Mouse (Mus musculus) liver, embryonic 11.5 days (tissue): ENCODE results near the gene Flvcr2. TPM values are rescaled to one million over a fixed set of nuclear protein-coding genes. Genes with fewer than 3 reads are reported as not detected.
A peak's percentile ranks its signal among the peaks of the same experiment; 100 is the strongest.

Experiments
- ATAC-seq: fragments of 200-750 bp; cut with Nextera tagmentation; replicated peaks from 2 replicates; pipeline ENCODE4 v1.8.0; 2017; ENCODE audit warnings: moderate number of reproducible peaks, mild to moderate bottlenecking, moderate TSS enrichment, moderate library complexity; ENCODE audit not compliant: low FRiP score
- DNase-seq: peaks from one replicate; pipeline ENCODE4 v3.0.0-alpha.2; 2017; ENCODE audit warnings: low spot score
- H3K27ac ChIP-seq: fragments of 300-500 bp; sonication (generic); 2 replicates; pipeline ENCODE4 v1.5.1; 2014; ENCODE audit warnings: mild to moderate bottlenecking, low read depth, low read length, control low read depth
- H3K27me3 ChIP-seq: fragments of 300-500 bp; sonication (generic); replicated peaks from 2 replicates; pipeline ENCODE4 v1.6.1; 2014; ENCODE audit warnings: low read length, mixed read lengths; ENCODE audit not compliant: control insufficient read depth, insufficient read depth
- H3K36me3 ChIP-seq: fragments of 300-500 bp; sonication (generic); 2 replicates; pipeline ENCODE4 v1.6.1; 2014; ENCODE audit warnings: mild to moderate bottlenecking, low read length, moderate library complexity, mixed read lengths; ENCODE audit not compliant: control insufficient read depth, insufficient read depth
- H3K4me1 ChIP-seq: fragments of 300-500 bp; sonication (generic); replicated peaks from 2 replicates; pipeline ENCODE4 v1.6.1; 2014; ENCODE audit warnings: low read length, mixed read lengths; ENCODE audit not compliant: control insufficient read depth, insufficient read depth
- H3K4me2 ChIP-seq: fragments of 300-500 bp; sonication (generic); 2 replicates; pipeline ENCODE4 v1.6.1; 2014; ENCODE audit warnings: mild to moderate bottlenecking, control low read depth, moderate library complexity
- H3K4me3 ChIP-seq: fragments of 300-500 bp; sonication (generic); 2 replicates; pipeline ENCODE4 v1.5.1; 2014; ENCODE audit warnings: low read depth, low read length, control low read depth
- H3K9ac ChIP-seq: fragments of 300-500 bp; sonication (generic); 2 replicates; pipeline ENCODE4 v1.6.1; 2014; ENCODE audit warnings: low read depth, low read length, control low read depth
- H3K9me3 ChIP-seq: fragments of 300-500 bp; sonication (generic); 2 replicates; pipeline ENCODE4 v1.6.1; 2016; ENCODE audit warnings: low read length, inconsistent platforms, mixed read lengths; ENCODE audit not compliant: control insufficient read depth
- WGBS: fragments of 180-500 bp; shearing (Covaris S2); extraction: QIAGEN DNeasy Blood & Tissue Kit; methylation state at CpG from one replicate; pipeline ENCODE4 v1.1.7; 2014; 5-methylcytosine and 5-hydroxymethylcytosine counted together
- polyA plus RNA-seq: library from polyadenylated mRNA; unstranded; fragments of >200 nt; fragmentation: Nextera tagmentation; extraction: Ambion mirVana; gene quantifications from 2 replicates; pipeline ENCODE4 v1.2.1, GENCODE M21; 2014

Gene Flvcr2
- polyA plus RNA-seq, 1 experiment from 2014 or later = 3.9 TPM

- H3K4me2 ChIP-seq = peak overlapping the region; percentile 73
- no peaks in the 10 kb centered on the region for H3K9me3 ChIP-seq
- WGBS = 5% methylated on average over 20 of the region's 20 CpGs
- H3K36me3 ChIP-seq = no peaks in the 10 kb centered on the region
- peak; percentile 92 for ATAC-seq
- peak overlapping the region; percentile 87 for H3K27ac ChIP-seq
- H3K9ac ChIP-seq = peak overlapping the region; percentile 61
- peak overlapping the region; percentile 48 for H3K4me3 ChIP-seq
- peaks cover 12% of the 10 kb centered on the region for H3K4me1 ChIP-seq
- peak; percentile 82 for DNase-seq
- H3K27me3 ChIP-seq = no peaks in the 10 kb centered on the region
Observed at GRCm38 (mm10) chr12:85705002-85705830, 41.1 kb upstream of the Flvcr2 start.

- H3K27me3 ChIP-seq = no peaks in the 10 kb centered on the region
- peak overlapping the region; percentile 87 for H3K27ac ChIP-seq
- no peaks in the 10 kb centered on the region for H3K9me3 ChIP-seq
- ATAC-seq = no peak
- no peak for DNase-seq
- 23% methylated on average over 17 of the region's 17 CpGs for WGBS
- H3K4me3 ChIP-seq = peak overlapping the region; percentile 48
- peak overlapping the region; percentile 61 for H3K9ac ChIP-seq
- no peaks in the 10 kb centered on the region for H3K36me3 ChIP-seq
- H3K4me2 ChIP-seq = peak overlapping the region; percentile 73
- peaks cover 11% of the 10 kb centered on the region for H3K4me1 ChIP-seq
Observed at GRCm38 (mm10) chr12:85705831-85706530, 40.4 kb upstream of the Flvcr2 start.

GRCm38 (mm10) chr12:85706906-85707305, 39.4 kb upstream of the Flvcr2 start:
- Histone ChIP-seq H3K27me3 (no peaks in the 10 kb centered on the region), H3K4me1 (peaks cover 10% of the 10 kb centered on the region), H3K9me3 (no peaks in the 10 kb centered on the region), H3K4me3 (no peak overlapping the region), H3K27ac (no peak overlapping the region), H3K36me3 (no peaks in the 10 kb centered on the region), H3K4me2 (no peak overlapping the region), H3K9ac (no peak overlapping the region)
- DNase-seq (no peak), ATAC-seq (no peak)
- WGBS = 83% methylated on average over 4 of the region's 4 CpGs

GRCm38 (mm10) chr12:85707391-85707790, 38.9 kb upstream of the Flvcr2 start:
- Histone ChIP-seq H3K27me3 (no peaks in the 10 kb centered on the region), H3K9ac (no peak overlapping the region), H3K36me3 (no peaks in the 10 kb centered on the region), H3K4me1 (peaks cover 10% of the 10 kb centered on the region), H3K4me3 (no peak overlapping the region), H3K27ac (no peak overlapping the region), H3K9me3 (no peaks in the 10 kb centered on the region), H3K4me2 (no peak overlapping the region)
- no peak for ATAC-seq
- DNase-seq = no peak
- WGBS = 95% methylated on average over 11 of the region's 11 CpGs

- DNase-seq (no peak), ATAC-seq (no peak)
- Histone ChIP-seq H3K27me3 (no peaks in the 10 kb centered on the region), H3K9ac (no peak overlapping the region), H3K4me1 (peaks cover 10% of the 10 kb centered on the region), H3K27ac (no peak overlapping the region), H3K4me3 (no peak overlapping the region), H3K4me2 (no peak overlapping the region), H3K36me3 (no peaks in the 10 kb centered on the region), H3K9me3 (no peaks in the 10 kb centered on the region)
- 87% methylated on average over 12 of the region's 12 CpGs for WGBS
Observed at GRCm38 (mm10) chr12:85708556-85708955, 37.8 kb upstream of the Flvcr2 start.

- H3K4me2 ChIP-seq = no peak overlapping the region
- no peaks in the 10 kb centered on the region for H3K27me3 ChIP-seq
- ATAC-seq (no peak), DNase-seq (no peak)
- no peak overlapping the region for H3K27ac ChIP-seq
- no peak overlapping the region for H3K9ac ChIP-seq
- 56% methylated on average over 7 of the region's 7 CpGs for WGBS
- H3K9me3 ChIP-seq = no peaks in the 10 kb centered on the region
- H3K4me3 ChIP-seq = no peak overlapping the region
- no peaks in the 10 kb centered on the region for H3K4me1 ChIP-seq
- H3K36me3 ChIP-seq = no peaks in the 10 kb centered on the region
Observed at GRCm38 (mm10) chr12:85710695-85711094, 35.6 kb upstream of the Flvcr2 start.

GRCm38 (mm10) chr12:85712587-85712986, 33.8 kb upstream of the Flvcr2 start:
- Histone ChIP-seq H3K27ac (no peak overlapping the region), H3K27me3 (no peaks in the 10 kb centered on the region), H3K9ac (no peak overlapping the region), H3K4me2 (no peak overlapping the region), H3K4me3 (no peak overlapping the region), H3K9me3 (no peaks in the 10 kb centered on the region), H3K4me1 (no peaks in the 10 kb centered on the region), H3K36me3 (no peaks in the 10 kb centered on the region)
- ATAC-seq (no peak), DNase-seq (no peak)
- 86% methylated on average over 2 of the region's 2 CpGs for WGBS

GRCm38 (mm10) chr12:85714126-85714525, 32.2 kb upstream of the Flvcr2 start:
- no peak overlapping the region for H3K27ac ChIP-seq
- H3K9ac ChIP-seq = no peak overlapping the region
- H3K27me3 ChIP-seq = no peaks in the 10 kb centered on the region
- H3K9me3 ChIP-seq = no peaks in the 10 kb centered on the region
- no peaks in the 10 kb centered on the region for H3K36me3 ChIP-seq
- 81% methylated on average over 5 of the region's 5 CpGs for WGBS
- H3K4me1 ChIP-seq = no peaks in the 10 kb centered on the region
- ATAC-seq (no peak), DNase-seq (no peak)
- no peak overlapping the region for H3K4me2 ChIP-seq
- H3K4me3 ChIP-seq = no peak overlapping the region
